Mouse (Mus musculus): ENCODE data around the gene Whrn.

The Whrn gene

GRCm38 (mm10) chr4:63452555-63452954, 43.2 kb downstream of the Whrn start:
- no peak for DNase-seq (ENCODE audit: low read depth, low spot score)

GRCm38 (mm10) chr4:63450551-63450950, 45.2 kb downstream of the Whrn start:
- DNase-seq (ENCODE audit: low read depth, low spot score), result no peak

GRCm38 (mm10) chr4:63444362-63445066, 51.3 kb downstream of the Whrn start:
- DNase-seq (ENCODE audit: low read depth, low spot score), result no peak

GRCm38 (mm10) chr4:63443101-63443500, 52.7 kb downstream of the Whrn start:
- peak; percentile 29 for DNase-seq (ENCODE audit: low read depth, low spot score)

- peak; percentile 66 for DNase-seq (ENCODE audit: low read depth, low spot score)
Measured at GRCm38 (mm10) chr4:63441616-63442015, 54.2 kb downstream of the Whrn start.

GRCm38 (mm10) chr4:63440262-63440661, 55.5 kb downstream of the Whrn start:
- DNase-seq (ENCODE audit: low read depth, low spot score), result no peak

- DNase-seq (ENCODE audit: low read depth, low spot score), result no peak
Measured at GRCm38 (mm10) chr4:63437968-63438367, 57.8 kb downstream of the Whrn start.

GRCm38 (mm10) chr4:63437119-63437815, 58.5 kb downstream of the Whrn start:
- DNase-seq (ENCODE audit: low read depth, low spot score), result no peak

- no peak for DNase-seq (ENCODE audit: low read depth, low spot score)
Measured at GRCm38 (mm10) chr4:63435402-63435801, 60.4 kb downstream of the Whrn start.

GRCm38 (mm10) chr4:63431098-63431497, 64.7 kb downstream of the Whrn start:
- DNase-seq (ENCODE audit: low read depth, low spot score), result no peak

GRCm38 (mm10) chr4:63430357-63430756, 65.4 kb downstream of the Whrn start:
- DNase-seq (ENCODE audit: low read depth, low spot score), result no peak

- DNase-seq (ENCODE audit: low read depth, low spot score), result no peak
Measured at GRCm38 (mm10) chr4:63426308-63426707, 69.5 kb downstream of the Whrn start.

GRCm38 (mm10) chr4:63423811-63424210, 72.0 kb downstream of the Whrn start:
- DNase-seq (ENCODE audit: low read depth, low spot score), result no peak

GRCm38 (mm10) chr4:63423231-63423630, 72.6 kb downstream of the Whrn start:
- no peak for DNase-seq (ENCODE audit: low read depth, low spot score)

GRCm38 (mm10) chr4:63420143-63420920, 75.5 kb downstream of the Whrn start:
- no peak for DNase-seq (ENCODE audit: low read depth, low spot score)

- DNase-seq (ENCODE audit: low read depth, low spot score), result no peak
Measured at GRCm38 (mm10) chr4:63418270-63418669, 77.5 kb downstream of the Whrn start.

GRCm38 (mm10) chr4:63417318-63417957, 78.4 kb downstream of the Whrn start:
- peak; percentile 77 for DNase-seq (ENCODE audit: low read depth, low spot score)

GRCm38 (mm10) chr4:63414951-63415350, 80.8 kb downstream of the Whrn start:
- DNase-seq (ENCODE audit: low read depth, low spot score), result no peak

GRCm38 (mm10) chr4:63411222-63411621, 84.6 kb downstream of the Whrn start:
- peak; percentile 41 for DNase-seq (ENCODE audit: low read depth, low spot score)

GRCm38 (mm10) chr4:63410583-63410934, 85.2 kb downstream of the Whrn start:
- DNase-seq (ENCODE audit: low read depth, low spot score), result peak; percentile 98

- peak; percentile 92 for DNase-seq (ENCODE audit: low read depth, low spot score)
Measured at GRCm38 (mm10) chr4:63409908-63410582, 85.7 kb downstream of the Whrn start.

Measured in A20 (cell line).